Mouse (Mus musculus) adrenal gland (tissue): Measurements from ENCODE around the gene Hs6st2.

ENCODE experiments used
- intact Hi-C: fragments of 180-260 bp; cut with DNase I; formaldehyde crosslinking; loops from one replicate; pipeline ENCODE4 v1.15.1; 2025

Gene Hs6st2

DNA sequence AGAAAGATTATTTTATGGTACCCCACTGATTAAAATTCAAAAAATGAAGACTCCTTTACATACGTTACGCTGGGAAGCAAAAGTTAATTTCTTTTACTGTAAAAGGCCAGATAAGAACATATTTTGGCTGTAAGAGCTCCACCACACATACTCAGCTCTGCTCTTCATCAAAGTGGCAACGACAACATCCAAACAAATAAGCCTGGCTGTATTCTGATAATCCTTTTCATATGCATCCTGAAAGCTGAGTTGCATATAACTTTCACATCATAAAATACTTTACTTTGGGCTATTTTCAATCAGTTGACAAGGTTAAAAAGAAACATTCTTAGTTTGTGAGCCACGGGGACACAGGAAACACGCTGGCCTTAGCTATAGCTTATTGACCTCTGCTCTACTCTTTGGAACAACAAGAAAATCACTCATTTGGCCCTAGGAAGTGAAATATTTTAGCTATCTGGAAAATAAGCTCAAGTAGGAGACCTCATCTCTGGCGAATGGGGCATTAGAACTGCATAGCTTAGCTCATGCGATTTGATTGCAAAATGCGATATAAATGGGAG lies 91.1 kb downstream of the Hs6st2 start:
- intact Hi-C loops: no loop called here

DNA sequence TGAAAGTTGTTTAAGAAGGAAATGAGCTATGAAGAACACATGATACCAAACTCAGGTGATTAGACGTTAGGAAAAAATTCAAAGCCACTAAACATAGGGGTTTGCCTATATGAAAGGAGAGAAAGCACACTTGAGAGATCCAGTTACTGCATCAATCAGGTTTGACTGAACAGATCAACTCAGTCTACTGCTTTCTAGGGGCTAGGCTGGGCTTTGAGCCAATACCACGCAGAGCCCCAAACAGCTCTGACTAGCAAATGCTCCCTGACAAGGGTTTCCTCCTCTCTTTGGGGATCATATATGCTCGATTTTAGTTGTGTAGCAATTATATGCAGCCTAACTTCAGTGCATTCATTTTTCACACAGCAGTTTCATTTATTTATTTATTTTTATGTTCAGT lies 96.2 kb downstream of the Hs6st2 start:
- intact Hi-C loops: no loop called here

- intact Hi-C loops: no loop called here
Measured at GRCm38 (mm10) chrX:51581704-51582103, 100.0 kb downstream of the Hs6st2 start.

GRCm38 (mm10) chrX:51561880-51562279 lies 119.8 kb downstream of the Hs6st2 start:
- intact Hi-C loops: no loop called here

- intact Hi-C loops: no loop called here
Measured at GRCm38 (mm10) chrX:51539626-51540025, 142.0 kb downstream of the Hs6st2 start.

DNA sequence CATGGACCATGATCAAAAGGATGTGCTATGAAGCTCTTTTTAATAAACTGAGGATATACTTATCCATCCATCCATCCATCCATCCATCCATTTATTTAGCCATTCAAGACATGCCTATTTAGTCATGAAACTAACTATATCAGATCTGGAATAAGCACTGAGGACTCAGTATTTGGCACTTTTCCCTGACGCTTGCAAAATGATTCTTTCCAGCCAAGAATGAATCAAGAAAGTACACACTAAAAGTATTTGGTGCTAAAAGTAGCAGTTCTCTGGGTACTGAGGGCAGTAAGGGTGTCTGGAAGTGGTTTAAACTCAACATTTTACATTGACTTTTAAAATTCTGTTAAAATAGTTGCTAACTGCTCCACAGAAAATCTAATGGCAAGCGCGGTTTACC lies 144.6 kb downstream of the Hs6st2 start:
- intact Hi-C loops: no loop called here

DNA sequence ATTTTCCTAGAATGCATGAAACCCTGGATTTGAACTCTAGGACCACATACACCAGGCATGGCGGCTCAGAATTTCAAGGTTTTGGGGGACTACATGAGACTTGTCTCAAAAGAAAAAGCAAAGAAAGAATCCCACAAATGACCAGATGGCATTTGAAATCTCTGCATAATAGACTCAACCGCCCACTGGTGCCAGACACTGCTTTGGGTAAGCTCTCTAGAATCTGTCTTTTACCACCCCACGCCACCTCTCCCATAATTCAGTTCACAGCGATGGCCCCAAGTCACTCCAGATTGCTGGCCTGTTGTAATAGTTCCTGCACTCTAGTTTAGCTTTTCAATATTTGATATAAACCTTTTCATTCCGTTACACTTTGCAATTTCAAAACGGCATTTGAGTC lies 146.4 kb downstream of the Hs6st2 start:
- intact Hi-C loops: no loop called here

DNA sequence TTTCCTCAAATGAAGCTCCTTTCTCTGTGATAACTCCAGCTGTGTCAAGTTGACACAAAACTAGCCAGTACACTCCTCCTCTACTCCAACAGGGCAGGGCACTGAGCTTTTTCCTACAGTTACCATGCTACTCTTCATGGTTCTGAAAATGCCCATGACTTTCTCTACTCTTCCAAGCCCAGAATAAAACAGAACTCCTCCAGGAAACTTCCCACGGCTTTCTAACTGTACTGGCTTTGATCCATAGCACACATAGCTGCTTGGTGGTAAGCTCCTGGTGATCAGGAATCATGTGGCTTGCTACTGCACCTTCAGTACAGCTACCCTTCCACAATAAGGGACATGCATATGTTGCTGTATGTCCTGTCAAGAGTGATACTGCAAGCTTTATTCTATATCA lies 150.5 kb downstream of the Hs6st2 start:
- intact Hi-C loops: no loop called here

DNA sequence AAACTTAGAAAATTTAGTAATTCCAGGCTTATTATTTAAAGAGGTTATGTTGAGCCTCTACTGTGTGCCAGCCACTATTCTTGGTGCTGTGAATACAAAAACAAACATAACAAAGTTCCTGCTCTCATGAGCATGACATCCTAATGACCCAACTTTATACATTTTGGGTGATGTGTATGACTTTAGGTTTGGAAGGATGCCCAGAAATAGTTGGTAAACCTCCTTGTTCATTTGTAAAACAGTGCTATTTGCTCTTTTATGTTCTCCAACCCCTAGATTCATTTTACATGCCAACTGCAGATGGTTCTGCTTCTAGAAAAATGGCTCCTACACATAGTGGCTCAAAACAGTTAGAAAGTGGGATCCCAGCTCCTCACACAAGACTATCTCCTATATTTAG lies 153.1 kb downstream of the Hs6st2 start:
- intact Hi-C loops: no loop called here

DNA sequence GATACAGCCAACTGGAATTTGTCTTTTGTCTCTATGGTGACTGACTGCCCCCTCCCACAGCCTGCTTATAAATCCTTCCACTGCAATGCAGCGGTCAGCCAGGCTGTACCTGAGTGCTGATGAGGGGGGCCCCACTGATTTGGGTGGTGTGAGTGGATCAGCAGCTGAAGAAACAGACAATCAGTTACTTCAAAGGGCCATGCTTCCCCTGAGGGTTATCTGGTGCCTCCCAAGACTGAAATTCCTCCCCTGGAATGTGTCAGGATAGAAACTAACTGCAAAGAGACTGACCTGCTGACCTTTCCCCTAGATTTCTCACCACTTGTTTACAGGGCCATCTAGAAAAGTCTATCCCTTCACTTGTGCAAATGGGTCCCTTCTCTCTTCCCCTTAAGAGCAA lies 166.8 kb downstream of the Hs6st2 start:
- intact Hi-C loops: no loop called here

GRCm38 (mm10) chrX:51506526-51506925 lies 175.1 kb downstream of the Hs6st2 start:
- intact Hi-C loops: no loop called here

DNA sequence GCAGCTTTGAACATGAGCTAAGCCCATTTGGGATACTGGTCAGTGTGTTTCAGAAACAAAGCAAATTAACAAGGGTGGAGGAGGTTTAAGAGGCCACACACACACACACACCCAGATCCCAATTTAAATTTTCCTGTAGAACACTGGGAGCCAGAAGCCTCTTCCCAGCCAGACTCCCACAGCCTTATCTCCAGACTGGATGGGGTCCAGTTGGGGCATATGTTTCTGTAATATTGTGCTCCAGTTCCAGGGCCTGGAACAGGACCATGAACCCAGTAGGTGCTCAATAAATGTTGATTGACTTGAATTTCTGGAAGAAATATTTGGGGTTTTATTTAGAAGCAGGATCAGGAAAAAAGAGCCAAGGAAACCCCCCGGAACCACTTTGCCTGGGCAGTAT lies 176.0 kb downstream of the Hs6st2 start:
- intact Hi-C loops: no loop called here

GRCm38 (mm10) chrX:51503781-51504471 lies 177.7 kb downstream of the Hs6st2 start:
- intact Hi-C loops: loop anchor here (5.0 kb wide), 1 partner anchor 258 kb away; no protein-coding TSS in a partner anchor

GRCm38 (mm10) chrX:51497831-51498230 lies 183.8 kb downstream of the Hs6st2 start:
- intact Hi-C loops: loop anchor here (10.0 kb wide), 1 partner anchor 367 kb away; no protein-coding TSS in a partner anchor

GRCm38 (mm10) chrX:51488374-51488773 lies 193.3 kb downstream of the Hs6st2 start:
- intact Hi-C loops: no loop called here

DNA sequence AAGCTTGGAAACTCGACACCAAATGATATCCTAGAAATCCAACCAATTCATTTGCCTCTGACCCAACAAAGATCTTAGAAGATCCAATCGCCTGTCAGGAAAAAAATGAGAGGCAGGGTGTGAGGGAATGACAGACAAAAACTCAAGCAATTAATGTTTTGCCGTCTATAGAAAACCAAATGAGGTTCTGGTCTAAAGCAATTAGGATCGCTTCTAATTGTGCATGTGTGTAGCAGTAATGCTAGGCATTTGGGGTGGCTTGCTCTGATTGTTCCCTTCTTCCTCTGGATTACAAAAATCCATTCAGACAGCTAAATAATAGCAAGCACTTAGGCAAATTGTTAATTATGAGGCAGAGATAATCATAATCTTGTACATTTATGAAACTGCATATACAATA lies 212.2 kb downstream of the Hs6st2 start:
- intact Hi-C loops: no loop called here

GRCm38 (mm10) chrX:51461413-51461812 lies 220.2 kb downstream of the Hs6st2 start:
- intact Hi-C loops: no loop called here

- intact Hi-C loops: no loop called here
Measured at GRCm38 (mm10) chrX:51443366-51443765, 238.3 kb downstream of the Hs6st2 start.

- intact Hi-C loops: no loop called here
Measured at GRCm38 (mm10) chrX:51431706-51432105, 249.9 kb downstream of the Hs6st2 start.

DNA sequence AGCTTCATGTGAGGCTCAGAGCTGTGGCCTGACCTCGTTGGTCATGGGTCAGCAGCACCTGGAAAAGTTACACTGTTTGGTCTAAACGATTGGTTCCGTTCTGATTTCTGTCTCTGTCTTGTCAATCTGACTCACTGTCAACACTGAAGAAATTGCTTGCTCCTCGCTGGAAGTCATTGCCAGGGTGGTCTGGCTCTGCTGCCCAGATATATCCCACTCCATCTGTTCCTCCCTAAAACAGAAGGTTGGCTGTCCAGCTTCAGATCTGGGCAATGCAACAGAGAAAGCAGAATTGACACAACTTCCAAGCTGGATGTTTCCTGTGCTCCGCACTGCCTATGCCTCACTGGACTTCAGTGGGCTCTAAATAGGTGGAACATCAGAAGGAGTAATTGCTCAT lies 256.6 kb downstream of the Hs6st2 start:
- intact Hi-C loops: no loop called here

DNA sequence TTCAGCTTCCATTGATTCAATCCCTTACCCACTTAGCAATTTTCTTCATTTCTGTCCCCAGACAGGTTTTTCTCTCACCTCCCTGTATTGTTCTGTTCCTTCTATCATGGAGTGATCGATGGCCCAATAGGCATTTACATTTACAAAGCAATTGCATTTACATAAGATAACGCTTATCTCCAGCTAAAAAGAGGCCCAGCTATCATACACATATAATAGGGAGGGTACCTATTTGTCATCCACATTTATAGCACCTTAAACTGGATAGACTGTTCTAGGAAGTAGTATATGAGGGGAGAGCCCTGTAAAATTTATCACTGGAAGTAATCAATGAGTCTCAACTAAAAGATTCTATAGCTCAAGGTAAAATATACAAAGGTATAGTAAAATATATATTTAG lies 271.4 kb downstream of the Hs6st2 start:
- intact Hi-C loops: no loop called here

- intact Hi-C loops: loop anchor here (10.0 kb wide), 2 partner anchors 517 to 977 kb away; no protein-coding TSS in a partner anchor
Measured at GRCm38 (mm10) chrX:51397457-51397856, 284.2 kb downstream of the Hs6st2 start.

GRCm38 (mm10) chrX:51374670-51375069 lies 307.0 kb downstream of the Hs6st2 start:
- intact Hi-C loops: loop anchor here (5.0 to 10.0 kb wide), 3 partner anchors 202 to 700 kb away; no protein-coding TSS in a partner anchor
